Mouse (Mus musculus) stomach, postnatal 0 days (tissue): ENCODE measurements around the gene Fem1b.

Experiments
- CTCF ChIP-seq: IDR thresholded peaks from 2 replicates; pipeline ENCODE4 v1.5.1; 2016; ENCODE audit warnings: antibody characterized with exemption, low read depth, mild to moderate bottlenecking, moderate library complexity
- EP300 ChIP-seq: optimal IDR thresholded peaks from 2 replicates; pipeline ENCODE3; 2016; ENCODE audit warnings: antibody characterized with exemption

DNA sequence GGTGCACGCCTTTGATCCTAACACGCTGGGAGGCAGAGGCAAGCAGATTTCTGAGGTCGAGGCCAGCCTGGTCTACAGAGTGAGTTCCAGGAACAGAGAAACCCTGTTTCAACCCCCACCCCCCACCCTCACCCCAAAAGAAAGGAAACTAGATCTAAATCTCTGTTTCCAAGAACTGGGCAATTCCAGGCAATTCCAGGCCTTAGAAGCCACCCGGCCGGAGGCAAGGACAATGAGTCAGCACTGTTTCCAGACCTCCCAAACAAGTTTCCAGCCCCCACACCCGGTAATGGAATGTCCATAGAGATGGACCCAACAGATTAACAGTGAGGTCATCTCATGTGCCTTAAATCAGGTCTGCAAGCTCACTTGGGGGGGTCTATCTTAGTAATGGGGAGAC is 18.1 kb upstream of the Fem1b start:
- TF ChIP-seq CTCF: no peak
- TF ChIP-seq EP300: no peak
